Mouse (Mus musculus) ES-E14 (cell line): ENCODE results near the gene Tex30. TPM values are rescaled to one million over a fixed set of nuclear protein-coding genes. Genes with fewer than 3 reads are reported as not detected.

Experiments
- DNase-seq: peaks from one replicate; pipeline ENCODE4 v3.0.0-alpha.2; 2013; ENCODE audit warnings: low read depth, low spot score
- H3K27ac ChIP-seq: 2 replicates; pipeline ENCODE4 v1.5.1; 2012; ENCODE audit warnings: low read depth, mild to moderate bottlenecking, low read length, moderate library complexity, mixed read lengths; ENCODE audit not compliant: poor library complexity, insufficient read depth, severe bottlenecking
- H3K36me3 ChIP-seq: 2 replicates; pipeline ENCODE4 v1.6.1; 2012; ENCODE audit warnings: mild to moderate bottlenecking, low read length, moderate library complexity, mixed read lengths; ENCODE audit not compliant: control insufficient read depth, poor library complexity, insufficient read depth, severe bottlenecking
- H3K4me1 ChIP-seq, 2 experiments: fragments of 150-350 bp in 1 of 2; sonication (generic) in 1 of 2; 2 replicates each; pipeline ENCODE4 v1.6.1; 2012; ENCODE audit warnings: low read length in 2 of 2, mild to moderate bottlenecking in 1 of 2, mixed read lengths in 1 of 2; ENCODE audit not compliant: control insufficient read depth in 2 of 2, insufficient read depth in 2 of 2, poor library complexity in 1 of 2
- H3K4me3 ChIP-seq, 2 experiments: fragments of 150-350 bp in 1 of 2; sonication (generic) in 1 of 2; 2 replicates each; pipeline ENCODE4 v1.5.1; 2012; ENCODE audit warnings: low read length in 2 of 2, low read depth in 1 of 2, mild to moderate bottlenecking in 1 of 2, mixed read lengths in 1 of 2; ENCODE audit not compliant: insufficient read depth in 1 of 2, poor library complexity in 1 of 2, severe bottlenecking in 1 of 2
- H3K9ac ChIP-seq: 2 replicates; pipeline ENCODE4 v1.6.1; 2012; ENCODE audit warnings: low read depth, mild to moderate bottlenecking, low read length, mixed read lengths; ENCODE audit not compliant: poor library complexity, insufficient read depth, severe bottlenecking
- H3K9me3 ChIP-seq: fragments of 150-350 bp; sonication (generic); 2 replicates; pipeline ENCODE4 v1.6.1; 2012; ENCODE audit warnings: low read depth, mild to moderate bottlenecking, low read length; ENCODE audit not compliant: control insufficient read depth, insufficient read depth
- CHD2 ChIP-seq: IDR thresholded peaks from 2 replicates; pipeline ENCODE4 v1.6.1; 2014; ENCODE audit warnings: mild to moderate bottlenecking, low read depth, low read length, inconsistent platforms
- HCFC1 ChIP-seq: IDR thresholded peaks from 2 replicates; pipeline ENCODE4 v1.6.1; 2012; ENCODE audit warnings: low read length, inconsistent platforms, borderline replicate concordance; ENCODE audit not compliant: insufficient read depth
- MAFK ChIP-seq: IDR thresholded peaks from 2 replicates; pipeline ENCODE4 v1.6.1; 2014; ENCODE audit warnings: mild to moderate bottlenecking, low read depth, low read length, inconsistent platforms; ENCODE audit not compliant: insufficient read depth
- ZC3H11A ChIP-seq: IDR thresholded peaks from 2 replicates; pipeline ENCODE4 v1.6.1; 2012; ENCODE audit warnings: low read depth, mild to moderate bottlenecking, inconsistent platforms, low read length, borderline replicate concordance
- ZNF384 ChIP-seq: IDR thresholded peaks from 2 replicates; pipeline ENCODE4 v1.6.1; 2012; ENCODE audit warnings: low read depth, low read length, inconsistent platforms
- in situ Hi-C, 2 experiments: fragments of 600-800 bp; cut with MboI; formaldehyde crosslinking; loops; one replicate each; pipeline ENCODE4 v1.15.1; 2025; ENCODE audit warnings: low sequenced_read_pairs in 2 of 2, inconsistent platforms in 1 of 2; ENCODE audit not compliant: unreplicated experiment in 2 of 2
- total RNA-seq: library from RNA; depleted of rRNA; stranded (reverse); fragments of 300-350 nt; gene quantifications from 2 replicates; pipeline ENCODE4 v1.2.3, GENCODE M21; 2012

The Tex30 gene
- total RNA-seq, 1 experiment: 34.2 TPM

GRCm38 (mm10) chr1:44119201-44120073 lies 17.2 kb upstream of the Tex30 start:
- in situ Hi-C loops: no loop called here
- peak overlapping the region; percentile 73 for H3K9ac ChIP-seq
- H3K9me3 ChIP-seq: no peaks in the 10 kb centered on the region
- peaks cover 4% of the 10 kb centered on the region; the same call in 1 of the 2 replicates for H3K36me3 ChIP-seq
- TF ChIP-seq CHD2: no peak
- no peak for TF ChIP-seq ZNF384
- TF ChIP-seq ZC3H11A: no peak
- TF ChIP-seq HCFC1: no peak; the same call in 1 of the 2 replicates
- TF ChIP-seq MAFK: no peak
- H3K27ac ChIP-seq: peak overlapping the region; percentile 14; the same call in 1 of the 2 replicates
- DNase-seq: peak; percentile 47
- H3K4me1 ChIP-seq: peaks cover 0 to 3% of the 10 kb centered on the region in 2 experiments; a peak in 1 of 4 replicates
- H3K4me3 ChIP-seq: peak overlapping the region; percentile 92 to 98

- Histone ChIP-seq H3K36me3 (peaks cover 6% of the 10 kb centered on the region; the same call in 1 of the 2 replicates), H3K9me3 (no peaks in the 10 kb centered on the region), H3K27ac (peak within 1 kb of the TSS; percentile 14; the same call in 1 of the 2 replicates), H3K4me1 (peaks cover 0 to 3% of the 10 kb centered on the region in 2 experiments; a peak in 1 of 4 replicates), H3K4me3 (peak within 1 kb of the TSS; percentile 92 to 98), H3K9ac (peak within 1 kb of the TSS; percentile 89)
- TF ChIP-seq HCFC1 (peak; percentile 95), CHD2 (peak; percentile 89), ZC3H11A (no peak)
- in situ Hi-C loops: no loop called here
- peak; percentile 91 for DNase-seq
These were observed 16.2 kb upstream of the Tex30 start, which contains the start of the genes Kdelc1 and Bivm for GRCm38 (mm10) chr1:44118239-44119054. Gene Kdelc1, minus strand, starts transcription at chr1:44118808. Gene Bivm, plus strand, starts transcription at chr1:44118957.

- no peak overlapping the region for H3K9ac ChIP-seq
- in situ Hi-C loops: no loop called here
- H3K27ac ChIP-seq: no peak overlapping the region
These were observed 15.3 kb upstream of the Tex30 start for GRCm38 (mm10) chr1:44117571-44117970.

GRCm38 (mm10) chr1:44102939-44103338 lies 698 bp upstream of the Tex30 start:
- no peak for TF ChIP-seq HCFC1
- no peaks in the 10 kb centered on the region for H3K9me3 ChIP-seq
- H3K4me1 ChIP-seq: no peaks in the 10 kb centered on the region; a peak in 2 of 4 replicates
- in situ Hi-C loops: no loop called here
- peak overlapping the region; percentile 2; the same call in 1 of the 2 replicates for H3K9ac ChIP-seq
- H3K27ac ChIP-seq: no peak overlapping the region
- peak overlapping the region; percentile 3 to 83; a peak in 3 of 4 replicates for H3K4me3 ChIP-seq
- no peak for DNase-seq
- H3K36me3 ChIP-seq: peaks cover 1% of the 10 kb centered on the region

More at GRCm38 (mm10) chr1:44117571-44117970, 15.3 kb upstream of the Tex30 start:
- Histone ChIP-seq H3K4me1 (peaks cover 0 to 3% of the 10 kb centered on the region in 2 experiments; a peak in 1 of 4 replicates), H3K4me3 (peak overlapping the region in 1 of 2 experiments; percentile 98; a peak in 2 of 4 replicates), H3K9me3 (no peaks in the 10 kb centered on the region), H3K36me3 (peaks cover 6% of the 10 kb centered on the region)
- no peak for TF ChIP-seq ZC3H11A
- TF ChIP-seq CHD2: no peak
- TF ChIP-seq MAFK: no peak
- TF ChIP-seq ZNF384: no peak
- no peak for TF ChIP-seq HCFC1
- no peak for DNase-seq
